Mouse (Mus musculus): Measurements from ENCODE around the gene Rabgap1l. TPM values are rescaled to one million over a fixed set of nuclear protein-coding genes. Genes with fewer than 3 reads are reported as not detected.

Gene Rabgap1l
- polyA plus RNA-seq, 1 experiment from 2014 or later = 31.4 TPM

DNA sequence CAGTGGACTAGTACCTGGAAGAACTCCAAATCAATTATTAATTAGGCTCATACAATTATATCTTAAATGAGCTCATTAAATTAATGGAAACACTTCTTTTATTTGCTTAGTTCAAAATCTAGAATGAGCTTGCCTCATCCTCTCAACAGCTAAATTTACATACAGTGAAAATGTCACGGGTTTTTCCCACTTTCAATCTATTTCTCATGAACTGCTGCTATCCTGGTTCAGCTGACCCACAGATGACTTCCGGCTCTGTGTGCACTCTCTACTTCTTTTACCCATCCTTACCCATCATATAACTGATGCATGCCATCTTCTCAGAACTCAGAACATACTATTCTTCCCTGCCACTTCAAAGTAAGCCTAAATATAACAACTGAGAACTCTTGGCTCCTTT lies 452.4 kb downstream of the Rabgap1l start:
- Histone ChIP-seq H3K36me3 (ENCODE audit: insufficient read depth, low read length) (no peaks in the 10 kb centered on the region), H3K27me3 (replicated peaks; ENCODE audit: insufficient read depth, low read length) (no peaks in the 10 kb centered on the region), H3K4me1 (ENCODE audit: insufficient read depth, low read depth, low read length) (no peaks in the 10 kb centered on the region), H3K9ac (replicated peaks; ENCODE audit: low read depth) (no peak overlapping the region), H3K4me2 (replicated peaks; ENCODE audit: low read depth, low read length) (no peak overlapping the region), H3K27ac (ENCODE audit: low read length) (no peak overlapping the region), H3K4me3 (ENCODE audit: low read depth, low read length) (no peak overlapping the region), H3K9me3 (ENCODE audit: low read length) (no peaks in the 10 kb centered on the region)
- ATAC-seq (no peak), DNase-seq (ENCODE audit: low spot score) (no peak)
- TF ChIP-seq CTCF (IDR thresholded peaks at IDR 0.05) (no peak), EP300 (IDR thresholded peaks at IDR 0.05) (no peak)
- 62% methylated on average over 2 of the region's 2 CpGs for WGBS

DNA sequence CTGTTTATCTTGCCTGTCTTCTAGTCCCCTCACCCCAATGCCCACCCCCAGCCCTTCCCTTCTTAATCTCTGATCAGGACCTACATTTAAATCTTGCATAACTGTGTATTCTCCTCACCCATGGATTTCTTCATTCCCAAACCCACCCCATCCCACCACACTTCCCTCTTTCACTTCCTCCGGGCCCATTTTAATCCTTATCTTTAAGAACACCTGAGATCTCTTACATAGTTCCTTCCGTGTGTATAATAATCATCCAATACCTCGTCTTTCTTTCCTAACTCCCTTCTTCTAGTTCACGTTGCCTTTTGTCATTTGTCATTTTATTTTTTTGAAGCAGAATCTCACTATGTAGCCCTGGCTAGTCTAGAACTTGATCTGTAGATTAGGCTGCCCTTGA lies 453.6 kb downstream of the Rabgap1l start:
- H3K4me3 ChIP-seq (ENCODE audit: low read depth, low read length) = no peak overlapping the region
- WGBS = 34% methylated on average over 4 of the region's 4 CpGs
- no peaks in the 10 kb centered on the region for H3K9me3 ChIP-seq (ENCODE audit: low read length)
- no peaks in the 10 kb centered on the region for H3K4me1 ChIP-seq (ENCODE audit: insufficient read depth, low read depth, low read length)
- no peak for DNase-seq (ENCODE audit: low spot score)
- no peaks in the 10 kb centered on the region for H3K36me3 ChIP-seq (ENCODE audit: insufficient read depth, low read length)
- ATAC-seq = no peak
- H3K9ac ChIP-seq (replicated peaks; ENCODE audit: low read depth) = no peak overlapping the region
- H3K27me3 ChIP-seq (replicated peaks; ENCODE audit: insufficient read depth, low read length) = no peaks in the 10 kb centered on the region
- no peak overlapping the region for H3K4me2 ChIP-seq (replicated peaks; ENCODE audit: low read depth, low read length)
- TF ChIP-seq CTCF (IDR thresholded peaks at IDR 0.05) (no peak), EP300 (IDR thresholded peaks at IDR 0.05) (no peak)
- no peak overlapping the region for H3K27ac ChIP-seq (ENCODE audit: low read length)

DNA sequence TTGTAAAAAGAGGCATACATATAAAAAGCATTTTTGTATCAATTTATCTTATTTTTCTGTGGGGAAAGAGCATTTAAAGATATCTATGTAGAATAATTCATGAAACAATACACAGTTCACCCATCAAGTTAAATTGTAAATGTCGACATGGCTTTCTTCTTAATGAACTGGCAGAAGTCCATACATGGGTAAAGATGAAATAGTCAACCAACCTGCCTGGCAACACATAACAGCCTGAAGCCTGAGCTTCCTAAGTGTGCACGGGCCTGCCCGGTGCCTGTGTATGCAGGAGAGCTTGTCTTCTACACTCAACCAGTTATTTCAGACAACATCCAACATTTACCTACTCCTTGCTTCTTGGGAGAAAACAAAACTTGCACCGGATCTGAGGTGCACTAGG lies 458.2 kb downstream of the Rabgap1l start:
- H3K36me3 ChIP-seq (ENCODE audit: insufficient read depth, low read length) = no peaks in the 10 kb centered on the region
- no peak overlapping the region for H3K9ac ChIP-seq (replicated peaks; ENCODE audit: low read depth)
- H3K27me3 ChIP-seq (replicated peaks; ENCODE audit: insufficient read depth, low read length) = no peaks in the 10 kb centered on the region
- 55% methylated on average over 4 of the region's 4 CpGs for WGBS
- H3K9me3 ChIP-seq (ENCODE audit: low read length) = no peaks in the 10 kb centered on the region
- no peaks in the 10 kb centered on the region for H3K4me1 ChIP-seq (ENCODE audit: insufficient read depth, low read depth, low read length)
- ATAC-seq (no peak), DNase-seq (ENCODE audit: low spot score) (no peak)
- H3K4me2 ChIP-seq (replicated peaks; ENCODE audit: low read depth, low read length) = no peak overlapping the region
- H3K4me3 ChIP-seq (ENCODE audit: low read depth, low read length) = no peak overlapping the region
- TF ChIP-seq CTCF (IDR thresholded peaks at IDR 0.05) (no peak), EP300 (IDR thresholded peaks at IDR 0.05) (no peak)
- no peak overlapping the region for H3K27ac ChIP-seq (ENCODE audit: low read length)

DNA sequence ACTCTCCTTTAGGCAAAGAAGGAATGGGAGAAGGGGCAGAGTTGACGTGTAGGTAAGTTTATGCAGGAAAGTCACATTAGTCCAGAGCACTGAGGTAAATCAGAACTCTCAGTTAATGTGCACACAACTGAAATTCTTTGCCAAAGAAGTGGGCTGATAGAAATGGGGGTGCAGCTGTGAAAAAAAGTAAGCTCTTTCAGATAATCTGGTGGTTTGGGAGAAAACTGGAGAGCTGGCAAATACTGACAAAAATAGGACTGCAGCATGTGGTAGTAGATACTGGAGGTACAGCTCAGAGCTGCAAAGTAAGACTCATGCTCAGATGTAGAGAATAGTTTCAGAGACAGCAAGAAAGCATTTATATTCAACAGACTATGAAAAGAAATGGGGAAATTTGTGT lies 462.2 kb downstream of the Rabgap1l start:
- no peaks in the 10 kb centered on the region for H3K4me1 ChIP-seq (ENCODE audit: insufficient read depth, low read depth, low read length)
- 67% methylated on average over 1 of the region's 1 CpGs for WGBS
- ATAC-seq (no peak), DNase-seq (ENCODE audit: low spot score) (no peak)
- H3K9ac ChIP-seq (replicated peaks; ENCODE audit: low read depth) = no peak overlapping the region
- H3K27me3 ChIP-seq (replicated peaks; ENCODE audit: insufficient read depth, low read length) = no peaks in the 10 kb centered on the region
- no peaks in the 10 kb centered on the region for H3K36me3 ChIP-seq (ENCODE audit: insufficient read depth, low read length)
- no peak overlapping the region for H3K27ac ChIP-seq (ENCODE audit: low read length)
- no peak overlapping the region for H3K4me3 ChIP-seq (ENCODE audit: low read depth, low read length)
- no peaks in the 10 kb centered on the region for H3K9me3 ChIP-seq (ENCODE audit: low read length)
- no peak for TF ChIP-seq EP300 (IDR thresholded peaks at IDR 0.05)
- TF ChIP-seq CTCF (IDR thresholded peaks at IDR 0.05) = no peak
- H3K4me2 ChIP-seq (replicated peaks; ENCODE audit: low read depth, low read length) = no peak overlapping the region

DNA sequence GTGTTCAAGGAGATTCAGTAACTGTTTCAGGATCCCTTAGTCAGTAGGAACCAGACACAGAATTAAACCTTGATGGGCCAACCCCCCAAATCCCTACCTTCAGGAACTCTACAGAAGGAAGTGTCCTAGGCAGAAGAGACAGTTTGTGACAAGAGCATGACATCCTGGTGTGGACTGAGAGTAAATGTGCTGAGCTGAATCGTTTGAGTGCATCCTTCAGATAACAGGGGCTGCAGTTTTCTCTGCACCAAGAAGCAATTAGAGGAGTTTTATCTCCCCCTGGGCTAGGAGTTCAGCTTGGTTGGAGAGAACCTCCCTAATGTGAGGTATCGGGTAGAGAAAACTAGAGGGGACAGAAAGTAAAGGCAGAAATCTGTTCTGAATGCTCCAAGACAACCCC lies 462.8 kb downstream of the Rabgap1l start:
- no peak for ATAC-seq

DNA sequence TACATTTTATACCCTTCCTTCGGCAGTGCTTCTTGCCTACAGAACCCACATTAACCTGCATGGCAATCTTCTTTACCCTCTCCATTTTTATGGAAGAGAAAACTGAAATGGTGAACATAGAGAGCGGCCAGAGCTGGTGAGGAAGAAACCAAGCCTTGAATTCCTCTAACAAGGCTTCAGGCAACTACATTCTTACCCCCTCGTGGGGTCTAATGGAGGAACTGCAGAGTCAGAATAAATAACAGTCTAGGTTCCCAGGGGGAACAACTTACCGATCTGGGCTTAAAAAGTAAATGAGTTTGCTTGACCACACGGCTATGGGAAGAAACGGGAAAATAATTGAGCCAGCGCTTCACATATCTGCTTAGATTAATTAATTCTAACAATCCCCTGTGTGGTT lies 463.2 kb downstream of the Rabgap1l start:
- TF ChIP-seq CTCF (IDR thresholded peaks at IDR 0.05) (peak; percentile 43), EP300 (IDR thresholded peaks at IDR 0.05) (no peak)
- no peaks in the 10 kb centered on the region for H3K36me3 ChIP-seq (ENCODE audit: insufficient read depth, low read length)
- no peak overlapping the region for H3K4me3 ChIP-seq (ENCODE audit: low read depth, low read length)
- no peaks in the 10 kb centered on the region for H3K9me3 ChIP-seq (ENCODE audit: low read length)
- no peaks in the 10 kb centered on the region for H3K4me1 ChIP-seq (ENCODE audit: insufficient read depth, low read depth, low read length)
- no peak overlapping the region for H3K9ac ChIP-seq (replicated peaks; ENCODE audit: low read depth)
- H3K4me2 ChIP-seq (replicated peaks; ENCODE audit: low read depth, low read length) = no peak overlapping the region
- 67% methylated on average over 7 of the region's 7 CpGs for WGBS
- no peaks in the 10 kb centered on the region for H3K27me3 ChIP-seq (replicated peaks; ENCODE audit: insufficient read depth, low read length)
- peak; percentile 34 for DNase-seq (ENCODE audit: low spot score)
- no peak for ATAC-seq
- H3K27ac ChIP-seq (ENCODE audit: low read length) = no peak overlapping the region

More for the DNA sequence above, 462.8 kb downstream of the Rabgap1l start:
- Histone ChIP-seq H3K4me3 (ENCODE audit: low read depth, low read length) (no peak overlapping the region), H3K9me3 (ENCODE audit: low read length) (no peaks in the 10 kb centered on the region), H3K27me3 (replicated peaks; ENCODE audit: insufficient read depth, low read length) (no peaks in the 10 kb centered on the region), H3K9ac (replicated peaks; ENCODE audit: low read depth) (no peak overlapping the region), H3K36me3 (ENCODE audit: insufficient read depth, low read length) (no peaks in the 10 kb centered on the region), H3K4me1 (ENCODE audit: insufficient read depth, low read depth, low read length) (no peaks in the 10 kb centered on the region), H3K27ac (ENCODE audit: low read length) (no peak overlapping the region), H3K4me2 (replicated peaks; ENCODE audit: low read depth, low read length) (no peak overlapping the region)
- WGBS = 51% methylated on average over 2 of the region's 2 CpGs
- TF ChIP-seq EP300 (IDR thresholded peaks at IDR 0.05) (no peak), CTCF (IDR thresholded peaks at IDR 0.05) (no peak)
- no peak for DNase-seq (ENCODE audit: low spot score)

DNA sequence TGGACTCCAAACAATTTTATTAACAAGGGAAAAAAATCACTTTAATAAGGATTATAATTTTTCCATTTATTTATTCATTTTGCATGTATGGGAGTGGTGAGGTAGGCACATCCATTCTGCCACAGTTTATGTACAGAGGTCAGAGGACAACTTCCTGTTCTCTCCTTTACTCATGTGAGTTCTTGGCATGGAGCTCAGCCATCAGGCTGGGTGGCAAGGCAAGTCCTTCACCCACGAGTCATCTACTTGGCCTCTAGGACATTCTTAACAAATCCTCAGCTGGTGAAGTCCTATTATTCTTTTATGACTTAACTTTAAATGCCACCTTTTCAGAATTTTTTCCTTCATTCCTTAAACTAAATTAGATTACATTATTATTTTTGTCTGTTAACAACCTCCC lies 465.5 kb downstream of the Rabgap1l start:
- TF ChIP-seq CTCF (IDR thresholded peaks at IDR 0.05) (no peak), EP300 (IDR thresholded peaks at IDR 0.05) (no peak)
- H3K27me3 ChIP-seq (replicated peaks; ENCODE audit: insufficient read depth, low read length) = no peaks in the 10 kb centered on the region
- ATAC-seq (no peak), DNase-seq (ENCODE audit: low spot score) (no peak)
- H3K9me3 ChIP-seq (ENCODE audit: low read length) = no peaks in the 10 kb centered on the region
- H3K4me1 ChIP-seq (ENCODE audit: insufficient read depth, low read depth, low read length) = no peaks in the 10 kb centered on the region
- H3K4me2 ChIP-seq (replicated peaks; ENCODE audit: low read depth, low read length) = no peak overlapping the region
- H3K9ac ChIP-seq (replicated peaks; ENCODE audit: low read depth) = no peak overlapping the region
- H3K27ac ChIP-seq (ENCODE audit: low read length) = no peak overlapping the region
- WGBS = 26% methylated on average over 1 of the region's 1 CpGs
- no peaks in the 10 kb centered on the region for H3K36me3 ChIP-seq (ENCODE audit: insufficient read depth, low read length)
- H3K4me3 ChIP-seq (ENCODE audit: low read depth, low read length) = no peak overlapping the region
